Mouse (Mus musculus): ENCODE measurements around the gene 7530416G11Rik. TPM values are rescaled to one million over a fixed set of nuclear protein-coding genes. Genes with fewer than 3 reads are reported as not detected.

The 7530416G11Rik gene
- polyA plus RNA-seq, 1 experiment from 2014 or later, result not detected

DNA sequence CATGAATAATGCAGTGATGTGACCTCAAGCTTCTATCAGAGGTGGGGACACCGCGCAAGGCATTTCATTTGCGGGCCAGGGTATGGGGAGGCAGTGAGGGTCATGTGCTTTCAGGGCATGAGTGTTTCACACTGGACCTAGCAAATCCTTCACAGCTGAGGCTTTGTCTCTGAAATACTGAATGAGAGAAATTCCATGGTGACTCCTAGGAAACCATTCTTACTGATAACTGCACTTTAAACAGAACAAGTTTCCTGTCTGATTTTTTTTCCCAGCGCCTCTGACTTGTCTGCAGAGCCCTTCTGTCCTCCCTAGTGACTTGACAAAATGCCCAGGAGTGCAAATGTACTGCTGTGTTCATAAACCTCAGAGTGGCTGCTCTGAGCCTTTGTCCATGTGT lies 41.5 kb downstream of the 7530416G11Rik start:
- Histone ChIP-seq H3K4me2 (replicated peaks; ENCODE audit: low read depth, low read length) (no peak overlapping the region), H3K27ac (ENCODE audit: low read length) (no peak overlapping the region), H3K36me3 (ENCODE audit: insufficient read depth, low read length) (peaks cover 26% of the 10 kb centered on the region; the same call in 1 of the 2 replicates), H3K4me1 (ENCODE audit: insufficient read depth, low read depth, low read length) (no peaks in the 10 kb centered on the region), H3K9me3 (ENCODE audit: low read length) (no peaks in the 10 kb centered on the region), H3K9ac (replicated peaks; ENCODE audit: low read depth) (no peak overlapping the region), H3K27me3 (replicated peaks; ENCODE audit: insufficient read depth, low read length) (no peaks in the 10 kb centered on the region), H3K4me3 (ENCODE audit: low read depth, low read length) (no peak overlapping the region)
- WGBS, result 46% methylated on average over 4 of the region's 4 CpGs
- TF ChIP-seq CTCF (IDR thresholded peaks at IDR 0.05) (no peak), EP300 (IDR thresholded peaks at IDR 0.05) (no peak)
- DNase-seq (ENCODE audit: low spot score) (peak; percentile 26), ATAC-seq (no peak)

DNA sequence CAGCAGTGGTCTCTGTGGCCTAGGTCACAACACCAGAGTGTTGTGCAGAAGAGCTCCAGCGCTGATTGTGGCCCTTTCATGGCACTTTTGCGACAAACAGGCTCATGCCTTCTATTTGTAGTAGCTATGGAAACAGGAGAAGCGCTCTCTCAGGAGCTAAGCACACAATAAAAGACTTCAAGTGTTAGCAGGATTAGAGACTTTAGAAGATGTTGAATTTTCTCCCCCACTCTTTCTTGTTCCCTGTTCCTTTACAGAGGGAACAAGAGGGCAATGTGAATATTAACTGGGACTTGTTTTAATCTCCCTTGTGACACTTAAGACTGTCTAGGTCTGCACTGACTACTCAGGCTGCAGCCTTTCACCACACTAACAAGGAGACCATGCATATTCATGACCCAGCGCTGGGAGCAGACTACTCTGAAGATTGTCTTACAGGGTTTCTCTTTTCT lies 44.4 kb downstream of the 7530416G11Rik start:
- DNase-seq (ENCODE audit: low spot score), result peak; percentile 84
- H3K9me3 ChIP-seq (ENCODE audit: low read length), result no peaks in the 10 kb centered on the region
- peak; percentile 87 for ATAC-seq
- H3K27me3 ChIP-seq (replicated peaks; ENCODE audit: insufficient read depth, low read length), result no peaks in the 10 kb centered on the region
- peaks cover 9% of the 10 kb centered on the region; the same call in 1 of the 2 replicates for H3K36me3 ChIP-seq (ENCODE audit: insufficient read depth, low read length)
- WGBS, result 52% methylated on average over 4 of the region's 4 CpGs
- peak; percentile 53 for TF ChIP-seq EP300 (IDR thresholded peaks at IDR 0.05)
- TF ChIP-seq CTCF (IDR thresholded peaks at IDR 0.05), result no peak
- H3K4me1 ChIP-seq (ENCODE audit: insufficient read depth, low read depth, low read length), result no peaks in the 10 kb centered on the region
- H3K27ac ChIP-seq (ENCODE audit: low read length), result no peak overlapping the region; the same call in 1 of the 2 replicates
- H3K4me3 ChIP-seq (ENCODE audit: low read depth, low read length), result no peak overlapping the region
- no peak overlapping the region for H3K9ac ChIP-seq (replicated peaks; ENCODE audit: low read depth)
- H3K4me2 ChIP-seq (replicated peaks; ENCODE audit: low read depth, low read length), result no peak overlapping the region

DNA sequence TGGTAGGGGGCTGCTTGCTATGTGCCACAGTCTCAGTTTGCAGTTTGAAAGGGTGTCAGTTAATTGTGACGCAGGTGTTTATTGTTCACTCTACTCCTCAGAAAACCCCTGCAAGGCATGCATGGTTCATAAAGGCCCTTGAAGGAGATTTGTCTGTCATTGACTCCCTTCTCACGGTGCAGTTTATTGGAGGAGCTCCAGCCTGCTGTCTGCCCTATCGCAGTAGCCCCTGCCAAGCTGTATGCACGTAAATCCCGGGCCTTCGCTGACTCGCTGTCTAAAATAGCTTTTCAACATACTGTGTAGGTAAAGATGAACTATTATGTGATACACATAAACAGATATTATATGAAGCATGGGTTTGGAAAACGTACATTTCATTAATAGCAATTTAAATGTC lies 45.2 kb downstream of the 7530416G11Rik start:
- Histone ChIP-seq H3K36me3 (ENCODE audit: insufficient read depth, low read length) (peaks cover 1% of the 10 kb centered on the region; the same call in 1 of the 2 replicates), H3K9ac (replicated peaks; ENCODE audit: low read depth) (no peak overlapping the region), H3K27me3 (replicated peaks; ENCODE audit: insufficient read depth, low read length) (no peaks in the 10 kb centered on the region), H3K4me1 (ENCODE audit: insufficient read depth, low read depth, low read length) (no peaks in the 10 kb centered on the region), H3K4me3 (ENCODE audit: low read depth, low read length) (no peak overlapping the region), H3K4me2 (replicated peaks; ENCODE audit: low read depth, low read length) (no peak overlapping the region), H3K27ac (ENCODE audit: low read length) (no peak overlapping the region), H3K9me3 (ENCODE audit: low read length) (no peaks in the 10 kb centered on the region)
- 63% methylated on average over 8 of the region's 8 CpGs for WGBS
- DNase-seq (ENCODE audit: low spot score), result no peak
- ATAC-seq, result no peak
- no peak for TF ChIP-seq EP300 (IDR thresholded peaks at IDR 0.05)
- no peak for TF ChIP-seq CTCF (IDR thresholded peaks at IDR 0.05)

DNA sequence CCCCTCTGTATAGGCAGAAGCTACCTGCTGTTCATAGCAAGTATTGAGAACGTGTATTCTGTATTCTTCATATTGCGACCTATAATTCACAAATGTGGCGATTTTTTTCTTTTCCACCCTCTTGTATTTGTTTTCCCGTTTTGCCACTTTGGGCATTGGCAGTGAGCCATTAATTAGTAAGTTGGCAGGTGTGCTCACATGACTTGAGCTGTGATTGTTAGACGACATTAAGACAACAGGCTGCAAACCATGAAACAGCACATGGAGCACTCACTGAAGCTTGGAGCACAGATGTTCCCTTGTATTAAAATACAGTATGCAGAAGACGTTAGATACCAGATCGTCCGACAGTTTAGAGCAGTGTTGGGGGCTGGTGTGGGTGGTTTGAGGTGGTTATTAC lies 46.1 kb downstream of the 7530416G11Rik start:
- TF ChIP-seq EP300 (IDR thresholded peaks at IDR 0.05) (no peak), CTCF (IDR thresholded peaks at IDR 0.05) (no peak)
- no peak overlapping the region for H3K9ac ChIP-seq (replicated peaks; ENCODE audit: low read depth)
- H3K4me2 ChIP-seq (replicated peaks; ENCODE audit: low read depth, low read length), result no peak overlapping the region
- H3K27me3 ChIP-seq (replicated peaks; ENCODE audit: insufficient read depth, low read length), result no peaks in the 10 kb centered on the region
- no peak for ATAC-seq
- no peaks in the 10 kb centered on the region for H3K4me1 ChIP-seq (ENCODE audit: insufficient read depth, low read depth, low read length)
- H3K27ac ChIP-seq (ENCODE audit: low read length), result no peak overlapping the region
- H3K4me3 ChIP-seq (ENCODE audit: low read depth, low read length), result no peak overlapping the region
- no peaks in the 10 kb centered on the region for H3K36me3 ChIP-seq (ENCODE audit: insufficient read depth, low read length)
- H3K9me3 ChIP-seq (ENCODE audit: low read length), result no peaks in the 10 kb centered on the region
- 57% methylated on average over 8 of the region's 8 CpGs for WGBS
- DNase-seq (ENCODE audit: low spot score), result no peak

DNA sequence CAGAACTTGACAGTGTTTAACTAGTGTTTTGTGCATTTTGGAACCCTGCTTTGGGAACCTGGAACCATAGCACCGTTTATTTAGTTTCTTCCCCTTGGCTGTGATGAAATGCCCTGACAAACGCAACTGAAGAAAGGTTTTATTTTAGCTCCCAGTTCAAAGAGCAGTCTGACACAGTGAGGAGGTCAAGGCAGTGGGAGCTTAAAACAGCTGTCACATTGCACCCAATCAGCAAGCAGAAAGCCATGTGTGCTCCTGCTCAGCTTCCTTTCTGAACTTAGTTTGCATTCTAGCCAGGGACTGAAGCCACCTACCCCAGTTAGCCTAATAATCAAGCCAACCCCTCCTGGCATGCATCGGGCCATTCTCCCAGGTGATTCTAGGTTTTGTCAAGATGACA lies 56.4 kb downstream of the 7530416G11Rik start:
- peaks cover 4% of the 10 kb centered on the region; the same call in 1 of the 2 replicates for H3K36me3 ChIP-seq (ENCODE audit: insufficient read depth, low read length)
- no peaks in the 10 kb centered on the region for H3K27me3 ChIP-seq (replicated peaks; ENCODE audit: insufficient read depth, low read length)
- TF ChIP-seq EP300 (IDR thresholded peaks at IDR 0.05) (no peak), CTCF (IDR thresholded peaks at IDR 0.05) (no peak)
- no peak overlapping the region for H3K9ac ChIP-seq (replicated peaks; ENCODE audit: low read depth)
- H3K4me3 ChIP-seq (ENCODE audit: low read depth, low read length), result no peak overlapping the region
- H3K4me2 ChIP-seq (replicated peaks; ENCODE audit: low read depth, low read length), result no peak overlapping the region
- H3K4me1 ChIP-seq (ENCODE audit: insufficient read depth, low read depth, low read length), result no peaks in the 10 kb centered on the region
- ATAC-seq (no peak), DNase-seq (ENCODE audit: low spot score) (no peak)
- 76% methylated on average over 3 of the region's 3 CpGs for WGBS
- H3K27ac ChIP-seq (ENCODE audit: low read length), result no peak overlapping the region
- H3K9me3 ChIP-seq (ENCODE audit: low read length), result no peaks in the 10 kb centered on the region

Other genes starting within 250 kb of the 7530416G11Rik start
- gene Atxn10, start 167.0 kb downstream of the 7530416G11Rik start, polyA plus RNA-seq (2015; fragmentation: Nextera tagmentation; extraction: Ambion mirVana), result 190 and 211 TPM in 2 replicates
- 11.3 and 14.9 TPM in 2 replicates for gene Wnt7b, start 79.2 kb upstream of the 7530416G11Rik start, polyA plus RNA-seq (2015; fragmentation: Nextera tagmentation; extraction: Ambion mirVana)
- 5.1 and 5.2 TPM in 2 replicates for gene Ppara, start 231.8 kb upstream of the 7530416G11Rik start, polyA plus RNA-seq (2015; fragmentation: Nextera tagmentation; extraction: Ambion mirVana)

All from lung, postnatal 0 days (tissue).